Mouse (Mus musculus) lung, postnatal 4 days (tissue): Measurements from ENCODE around the gene Slc46a1.

Experiments
- DNase-seq, 2 experiments: peaks; one replicate each; pipeline ENCODE4 v3.0.0; 2021

Slc46a1 gene

GRCm38 (mm10) chr11:78465568-78466180 lies at the start of gene Slc46a1:
TSS of gene Slc46a1 (plus strand) at chr11:78465697.
- peak; percentile 84 to 90 for DNase-seq

GRCm38 (mm10) chr11:78416854-78417253 lies 48.6 kb upstream of the Slc46a1 start:
- no peak for DNase-seq

- DNase-seq = no peak
These were observed 45.1 kb upstream of the Slc46a1 start for GRCm38 (mm10) chr11:78420263-78420889.

DNA sequence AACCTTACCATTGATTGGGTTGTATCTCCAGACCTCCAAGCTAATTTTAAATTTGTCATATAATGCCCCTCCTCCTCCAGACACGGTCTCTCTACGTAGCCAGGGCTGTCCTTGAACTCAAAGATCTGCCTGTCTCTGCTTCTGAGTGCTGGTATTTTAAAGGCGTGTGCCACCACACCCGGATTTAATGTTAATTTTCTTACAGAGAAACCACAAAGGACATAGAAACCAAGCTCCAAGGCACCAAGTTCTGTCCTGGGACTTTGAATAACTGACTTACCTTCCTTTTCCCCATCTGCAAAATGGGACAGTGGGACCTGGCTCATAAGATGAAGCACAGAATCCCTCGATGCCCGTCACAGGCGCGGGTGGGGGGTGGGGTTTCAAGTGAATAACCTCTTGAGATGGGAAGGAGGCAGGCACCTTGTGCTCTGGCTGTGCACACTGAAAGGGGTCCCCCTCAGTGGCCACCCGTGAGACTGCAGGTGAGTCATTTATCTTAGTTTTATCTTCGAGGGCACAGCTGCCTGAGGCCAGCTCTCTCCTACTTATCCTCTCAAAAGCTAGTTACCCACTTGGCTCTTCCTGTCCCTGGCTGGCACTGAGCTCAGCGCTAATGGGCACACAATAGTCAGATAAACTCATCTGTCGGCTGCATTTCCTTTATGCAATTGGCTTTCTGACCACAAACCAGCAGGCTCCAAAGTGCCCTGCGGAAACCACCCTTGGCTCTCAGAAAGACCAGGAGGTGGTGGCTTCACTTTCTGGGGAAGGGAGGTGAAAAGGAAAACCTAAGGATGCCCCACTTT lies 44.1 kb upstream of the Slc46a1 start:
- peak; percentile 20 to 44 for DNase-seq

- peak in 1 of 2 experiments; percentile 19 for DNase-seq
These were observed 43.3 kb upstream of the Slc46a1 start, which contains the start of gene Slc13a2 for GRCm38 (mm10) chr11:78422055-78422819. TSS of gene Slc13a2 (minus strand) at chr11:78422217.

DNA sequence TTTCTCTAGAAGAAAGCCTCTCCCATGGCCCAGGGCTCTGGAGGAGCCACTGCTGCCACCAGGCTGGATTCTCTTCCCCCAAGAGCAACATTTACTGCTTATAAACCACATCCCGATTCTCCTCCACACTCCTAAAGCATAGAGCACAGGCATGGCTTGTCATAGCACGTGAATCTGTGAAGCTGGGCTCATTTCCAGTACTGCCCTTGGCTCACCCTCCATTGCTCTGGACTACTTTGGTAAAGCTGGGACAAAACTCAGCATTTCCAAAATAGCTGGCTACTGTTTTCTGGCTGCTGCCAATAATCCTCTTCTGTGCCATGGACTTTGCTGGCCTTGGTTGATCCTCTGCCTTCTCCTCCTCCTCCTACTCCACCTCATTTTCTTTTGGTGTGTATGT lies 41.1 kb upstream of the Slc46a1 start:
- no peak for DNase-seq

- no peak for DNase-seq
These were observed 39.9 kb upstream of the Slc46a1 start for GRCm38 (mm10) chr11:78425572-78425971.

DNA sequence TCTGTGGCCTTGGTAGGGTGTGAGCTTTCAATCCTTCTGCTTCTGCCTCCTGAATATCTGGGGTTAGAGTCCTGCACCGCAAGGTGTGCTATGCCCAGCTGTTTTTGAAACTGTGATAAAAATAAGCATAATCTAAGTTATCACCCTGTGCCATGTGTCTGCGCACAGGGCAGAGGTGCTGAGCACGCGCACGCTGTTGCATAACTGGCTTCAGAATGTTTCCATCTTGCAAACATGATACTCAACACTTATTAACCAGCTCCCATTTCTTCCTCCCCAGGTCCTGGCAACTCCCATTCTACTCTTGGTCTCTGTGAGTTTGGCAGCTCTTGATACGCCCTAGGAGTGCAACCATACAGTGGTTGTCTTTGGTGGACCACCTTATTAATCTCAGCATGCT lies 37.8 kb upstream of the Slc46a1 start:
- DNase-seq = no peak

- no peak for DNase-seq
These were observed 37.2 kb upstream of the Slc46a1 start for GRCm38 (mm10) chr11:78428309-78428708.

- DNase-seq = no peak
These were observed 35.2 kb upstream of the Slc46a1 start for GRCm38 (mm10) chr11:78430195-78430878.

GRCm38 (mm10) chr11:78431176-78431575 lies 34.3 kb upstream of the Slc46a1 start:
- DNase-seq = no peak

DNA sequence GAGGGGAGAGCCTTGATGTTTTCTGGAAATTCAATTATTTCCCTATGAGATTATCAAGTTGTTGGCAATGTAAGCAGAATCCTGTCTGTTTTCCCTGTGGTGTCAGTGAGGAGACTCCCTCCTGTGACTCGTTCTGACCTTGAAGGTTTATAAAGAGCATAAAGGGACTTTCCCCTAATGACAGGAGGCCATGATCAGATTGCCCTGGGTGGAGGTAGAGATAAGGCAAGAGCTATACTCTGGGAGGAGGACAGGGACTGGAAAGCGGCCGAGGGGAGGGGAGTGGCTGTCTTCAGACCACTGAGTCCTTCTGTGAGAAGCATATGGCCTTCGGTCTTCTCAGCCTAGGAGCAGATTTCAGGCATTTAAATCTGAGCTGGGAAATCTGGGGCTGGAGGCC lies 31.4 kb upstream of the Slc46a1 start:
- DNase-seq = no peak

DNA sequence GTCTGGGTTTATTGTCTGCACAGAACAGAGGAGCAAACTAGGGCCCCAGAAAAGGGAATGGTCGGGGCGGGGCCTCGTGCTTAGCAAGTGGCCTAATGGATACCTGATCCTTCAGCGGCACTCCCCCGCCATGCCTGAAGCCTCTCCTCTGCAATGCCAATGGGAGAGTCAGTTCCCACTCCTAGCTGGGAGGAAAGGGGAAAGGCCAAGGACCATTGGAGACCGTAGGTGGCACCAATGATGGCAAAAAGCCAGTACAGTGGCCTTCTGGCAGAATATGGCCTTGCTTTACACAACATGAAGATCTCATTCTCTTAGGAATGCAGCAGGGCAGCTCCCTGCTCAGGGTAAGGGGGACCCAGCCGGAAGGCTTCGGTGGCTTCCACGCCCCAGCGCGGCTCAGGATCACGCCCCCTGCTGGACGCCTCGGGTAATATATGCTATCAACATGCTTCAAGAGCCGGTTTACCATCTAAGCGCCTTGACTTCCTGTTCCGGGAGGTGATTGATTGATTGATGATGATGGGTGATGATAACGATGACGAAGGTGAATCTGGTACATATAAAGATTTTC lies 29.6 kb upstream of the Slc46a1 start:
- DNase-seq = peak; percentile 76 to 80

DNA sequence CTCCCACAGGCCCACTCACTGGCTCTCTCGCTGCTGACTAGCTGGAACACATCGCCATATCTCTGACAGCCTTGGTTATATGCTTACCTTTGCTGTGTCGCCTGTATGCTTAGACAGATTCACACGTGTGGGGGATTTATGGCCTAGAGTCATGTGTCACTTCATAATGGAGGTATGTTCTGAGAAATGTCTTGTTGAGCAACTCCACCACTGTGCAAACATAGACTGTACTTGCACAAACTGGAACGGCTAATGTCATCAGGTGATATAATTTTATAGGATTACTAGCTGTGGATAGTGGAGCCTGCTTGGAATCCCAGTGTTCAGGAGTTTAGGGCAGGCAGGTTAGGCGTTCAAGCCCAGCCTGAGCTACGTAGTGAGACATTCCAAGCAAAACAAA lies 28.3 kb upstream of the Slc46a1 start:
- DNase-seq = no peak

GRCm38 (mm10) chr11:78438399-78438930 lies 27.0 kb upstream of the Slc46a1 start:
- no peak for DNase-seq

- DNase-seq = no peak
These were observed 22.4 kb upstream of the Slc46a1 start for GRCm38 (mm10) chr11:78443115-78443514.

GRCm38 (mm10) chr11:78447168-78447567 lies 18.3 kb upstream of the Slc46a1 start:
- no peak for DNase-seq

DNA sequence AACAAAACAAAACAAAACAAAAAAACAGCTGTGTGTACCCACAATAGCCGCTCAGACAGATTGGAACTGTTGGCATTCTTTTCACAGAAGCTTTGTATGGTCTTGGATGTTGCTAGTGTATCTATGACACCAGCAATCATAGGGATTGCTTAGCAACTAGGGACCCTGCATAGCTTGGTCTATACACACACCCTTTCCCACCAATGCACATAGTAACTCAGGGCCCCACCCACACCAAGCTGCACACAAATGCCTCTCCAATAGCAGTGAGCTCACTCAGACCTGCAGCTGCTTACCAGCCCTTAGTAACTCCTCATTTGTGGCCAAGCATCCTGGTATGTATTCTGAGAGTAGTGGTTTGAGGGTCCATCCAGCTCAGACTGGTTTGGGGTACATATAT lies 17.3 kb upstream of the Slc46a1 start:
- no peak for DNase-seq

DNA sequence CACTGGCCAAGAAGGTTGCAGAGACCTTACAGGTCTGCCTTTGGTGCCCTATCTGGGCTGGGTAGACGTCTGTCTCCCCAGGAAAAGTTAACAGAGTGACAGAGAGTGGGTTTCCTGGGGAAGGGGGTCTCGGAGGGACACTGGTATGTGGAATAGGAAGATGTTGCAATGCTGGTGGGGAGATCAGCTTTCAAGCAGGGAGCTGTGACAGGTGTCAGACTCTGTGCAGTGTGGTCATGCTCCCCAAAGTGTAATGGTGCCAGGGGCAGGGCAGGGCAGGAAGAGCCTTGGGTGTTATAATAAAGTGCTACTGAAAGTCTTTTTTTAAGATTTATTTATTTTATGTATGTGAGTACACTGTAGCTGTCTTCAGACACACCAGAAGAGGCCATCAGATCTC lies 15.2 kb upstream of the Slc46a1 start:
- no peak for DNase-seq

GRCm38 (mm10) chr11:78453675-78454074 lies 11.8 kb upstream of the Slc46a1 start:
- peak; percentile 62 to 78 for DNase-seq

DNA sequence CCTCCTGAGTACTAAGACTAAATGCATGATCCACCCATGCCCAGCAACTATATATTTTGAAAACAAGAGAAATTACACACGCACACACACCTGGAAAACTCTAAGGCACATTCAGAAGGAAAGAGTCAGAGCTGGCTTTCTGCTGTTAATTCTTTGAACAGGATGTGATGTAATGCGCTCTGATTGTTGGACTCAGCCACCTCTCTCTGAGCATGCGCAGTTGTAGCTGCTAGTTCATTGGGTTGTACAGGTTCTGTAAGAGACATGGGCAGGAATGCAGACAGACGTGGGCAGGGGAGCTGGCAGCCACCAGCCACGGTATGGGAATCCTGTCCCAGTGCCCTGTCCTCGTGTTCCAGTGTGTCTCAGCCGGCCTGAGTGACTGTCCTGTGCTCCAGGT lies 11.2 kb upstream of the Slc46a1 start:
- DNase-seq = no peak

DNA sequence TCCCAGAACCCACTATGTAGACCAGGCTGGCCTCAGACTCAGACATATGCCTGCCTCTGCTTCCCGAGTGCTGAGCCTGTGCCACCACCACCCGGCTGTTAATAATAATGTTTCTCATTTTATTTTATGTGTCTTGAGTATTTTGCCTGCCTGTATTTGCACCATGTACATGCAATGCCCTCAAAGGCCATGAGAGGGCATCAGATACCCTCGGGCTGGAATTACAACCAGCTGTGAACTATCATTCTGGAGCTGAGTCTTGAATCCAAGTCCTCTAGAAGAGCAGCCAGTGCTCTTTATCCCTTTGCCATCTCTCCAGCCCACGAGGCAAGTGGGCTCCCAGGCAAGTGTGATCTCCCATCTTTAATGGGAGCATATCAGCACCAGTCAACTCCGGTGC lies 10.2 kb upstream of the Slc46a1 start:
- DNase-seq = peak in 1 of 2 experiments; percentile 63
